Mouse (Mus musculus) heart, embryonic 13.5 days (tissue): Measurements from ENCODE around the gene Fhit. TPM values are rescaled to one million over a fixed set of nuclear protein-coding genes. Genes with fewer than 3 reads are reported as not detected.

Experiments
- ATAC-seq: fragments of 200-750 bp; cut with Nextera tagmentation; 2 replicates; pipeline ENCODE4 v1.8.0; 2017; ENCODE audit warnings: moderate TSS enrichment; ENCODE audit not compliant: insufficient number of reproducible peaks, low FRiP score, low TSS enrichment; ENCODE audit errors: extremely low read depth
- H3K27ac ChIP-seq: fragments of 300-500 bp; sonication (generic); replicated peaks from 2 replicates; pipeline ENCODE4 v1.5.1; 2015; ENCODE audit warnings: moderate library complexity, mild to moderate bottlenecking, inconsistent platforms
- H3K27me3 ChIP-seq: fragments of 300-500 bp; sonication (generic); replicated peaks from 2 replicates; pipeline ENCODE4 v1.6.1; 2015; ENCODE audit warnings: mild to moderate bottlenecking, inconsistent platforms
- H3K36me3 ChIP-seq: fragments of 300-500 bp; sonication (generic); 2 replicates; pipeline ENCODE4 v1.6.1; 2015; ENCODE audit warnings: mild to moderate bottlenecking, inconsistent platforms
- H3K4me1 ChIP-seq: fragments of 300-500 bp; sonication (generic); 2 replicates; pipeline ENCODE4 v1.6.1; 2015; ENCODE audit warnings: inconsistent platforms
- H3K4me2 ChIP-seq: fragments of 300-500 bp; sonication (generic); 2 replicates; pipeline ENCODE4 v1.6.1; 2015; ENCODE audit warnings: inconsistent platforms, mild to moderate bottlenecking, moderate library complexity
- H3K4me3 ChIP-seq: fragments of 300-500 bp; sonication (generic); 2 replicates; pipeline ENCODE4 v1.5.1; 2015; ENCODE audit warnings: moderate library complexity, mild to moderate bottlenecking, inconsistent platforms
- H3K9ac ChIP-seq: fragments of 300-500 bp; sonication (generic); 2 replicates; pipeline ENCODE4 v1.6.1; 2015; ENCODE audit warnings: inconsistent platforms, mild to moderate bottlenecking, moderate library complexity
- H3K9me3 ChIP-seq: fragments of 300-500 bp; sonication (generic); 2 replicates; pipeline ENCODE4 v1.6.1; 2016; ENCODE audit warnings: inconsistent platforms
- WGBS: fragments of 180-500 bp; shearing (Covaris S2); methylation state at CpG from one replicate; pipeline ENCODE4 v1.1.7; 2015; ENCODE audit warnings: mixed read lengths; 5-methylcytosine and 5-hydroxymethylcytosine counted together
- polyA plus RNA-seq: library from polyadenylated mRNA; unstranded; fragments of >200 nt; fragmentation: Nextera tagmentation; extraction: Ambion mirVana; gene quantifications from 2 replicates; pipeline ENCODE4 v1.2.1, GENCODE M21; 2015

The Fhit gene
- polyA plus RNA-seq, 1 experiment from 2014 or later: 4.4 TPM

GRCm38 (mm10) chr14:10423499-10423898 is 738.3 kb downstream of the Fhit start:
- Histone ChIP-seq H3K4me1 (no peaks in the 10 kb centered on the region), H3K9ac (no peak overlapping the region), H3K36me3 (no peaks in the 10 kb centered on the region), H3K27me3 (no peaks in the 10 kb centered on the region), H3K27ac (no peak overlapping the region), H3K4me3 (no peak overlapping the region), H3K4me2 (no peak overlapping the region), H3K9me3 (no peaks in the 10 kb centered on the region)
- ATAC-seq: no peak
- WGBS: 63% methylated on average over 3 of the region's 3 CpGs

GRCm38 (mm10) chr14:10422261-10422660 is 739.6 kb downstream of the Fhit start:
- no peak overlapping the region for H3K9ac ChIP-seq
- no peak overlapping the region for H3K27ac ChIP-seq
- WGBS: 55% methylated on average over 1 of the region's 1 CpGs
- no peaks in the 10 kb centered on the region for H3K27me3 ChIP-seq
- no peak overlapping the region for H3K4me2 ChIP-seq
- H3K9me3 ChIP-seq: no peaks in the 10 kb centered on the region
- no peak for ATAC-seq
- H3K4me1 ChIP-seq: no peaks in the 10 kb centered on the region
- no peaks in the 10 kb centered on the region for H3K36me3 ChIP-seq
- H3K4me3 ChIP-seq: no peak overlapping the region

DNA sequence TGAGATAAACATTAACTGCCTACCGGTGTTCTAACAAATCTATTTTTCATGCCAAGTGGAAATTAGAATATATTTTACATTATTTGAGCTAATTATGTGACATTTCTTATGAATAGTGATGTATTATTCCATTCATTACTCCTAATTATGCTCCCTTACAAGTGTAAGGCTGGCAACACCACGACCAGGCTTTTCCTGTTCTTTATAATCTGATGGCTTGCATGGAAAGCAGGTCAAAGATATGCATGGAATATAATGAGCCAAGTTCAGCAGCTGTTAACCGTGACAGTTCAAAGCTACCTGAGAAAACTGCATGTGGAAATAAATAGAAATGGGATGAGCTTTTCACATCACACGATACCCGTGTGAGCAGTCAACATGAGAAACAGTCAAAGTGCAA is 746.8 kb downstream of the Fhit start:
- Histone ChIP-seq H3K9ac (no peak overlapping the region), H3K36me3 (no peaks in the 10 kb centered on the region), H3K27ac (no peak overlapping the region), H3K4me1 (no peaks in the 10 kb centered on the region), H3K4me2 (no peak overlapping the region), H3K9me3 (no peaks in the 10 kb centered on the region), H3K4me3 (no peak overlapping the region), H3K27me3 (no peaks in the 10 kb centered on the region)
- no peak for ATAC-seq
- WGBS: 67% methylated on average over 5 of the region's 5 CpGs

GRCm38 (mm10) chr14:10409306-10409962 is 752.4 kb downstream of the Fhit start:
- H3K27me3 ChIP-seq: no peaks in the 10 kb centered on the region
- ATAC-seq: no peak
- no peak overlapping the region for H3K9ac ChIP-seq
- H3K4me3 ChIP-seq: no peak overlapping the region
- no peaks in the 10 kb centered on the region for H3K4me1 ChIP-seq
- WGBS: 81% methylated on average over 3 of the region's 3 CpGs
- H3K36me3 ChIP-seq: no peaks in the 10 kb centered on the region
- H3K27ac ChIP-seq: no peak overlapping the region
- H3K9me3 ChIP-seq: no peaks in the 10 kb centered on the region
- H3K4me2 ChIP-seq: no peak overlapping the region

DNA sequence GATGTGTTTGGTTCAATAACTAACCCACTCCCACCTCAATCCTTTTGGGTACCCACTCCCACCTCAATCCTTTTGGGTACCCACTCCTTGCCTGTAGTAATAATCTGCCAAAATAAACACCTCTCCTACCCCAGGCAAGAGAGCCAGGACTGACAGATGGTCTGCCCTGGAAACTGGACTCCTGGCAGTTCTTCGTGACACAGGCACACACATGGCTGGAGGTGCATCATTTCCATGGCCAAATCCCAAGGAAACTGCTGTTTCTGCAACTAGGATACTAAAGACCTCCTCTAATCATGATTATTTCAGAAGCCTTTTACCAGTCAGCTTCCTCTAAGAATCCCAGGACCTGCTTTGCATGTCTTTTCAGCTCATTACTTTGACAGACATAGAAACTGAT is 756.5 kb downstream of the Fhit start:
- H3K9ac ChIP-seq: no peak overlapping the region
- H3K4me2 ChIP-seq: no peak overlapping the region
- H3K36me3 ChIP-seq: no peaks in the 10 kb centered on the region
- no peak for ATAC-seq
- 63% methylated on average over 1 of the region's 1 CpGs for WGBS
- no peaks in the 10 kb centered on the region for H3K9me3 ChIP-seq
- no peak overlapping the region for H3K4me3 ChIP-seq
- H3K27ac ChIP-seq: no peak overlapping the region
- no peaks in the 10 kb centered on the region for H3K4me1 ChIP-seq
- no peaks in the 10 kb centered on the region for H3K27me3 ChIP-seq

- H3K27me3 ChIP-seq: no peaks in the 10 kb centered on the region
- H3K27ac ChIP-seq: no peak overlapping the region
- no peaks in the 10 kb centered on the region for H3K9me3 ChIP-seq
- ATAC-seq: no peak
- no peak overlapping the region for H3K4me2 ChIP-seq
- H3K4me3 ChIP-seq: no peak overlapping the region
- no peaks in the 10 kb centered on the region for H3K4me1 ChIP-seq
- H3K9ac ChIP-seq: no peak overlapping the region
- 71% methylated on average over 5 of the region's 5 CpGs for WGBS
- H3K36me3 ChIP-seq: no peaks in the 10 kb centered on the region
Observed at GRCm38 (mm10) chr14:10367783-10368680, 793.8 kb downstream of the Fhit start.

- no peak overlapping the region for H3K27ac ChIP-seq
- H3K4me3 ChIP-seq: no peak overlapping the region
- H3K36me3 ChIP-seq: no peaks in the 10 kb centered on the region
- no peaks in the 10 kb centered on the region for H3K9me3 ChIP-seq
- no peak overlapping the region for H3K4me2 ChIP-seq
- ATAC-seq: no peak
- no peaks in the 10 kb centered on the region for H3K4me1 ChIP-seq
- H3K9ac ChIP-seq: no peak overlapping the region
- 71% methylated on average over 4 of the region's 4 CpGs for WGBS
- H3K27me3 ChIP-seq: no peaks in the 10 kb centered on the region
Observed at GRCm38 (mm10) chr14:10366808-10367207, 795.0 kb downstream of the Fhit start.

DNA sequence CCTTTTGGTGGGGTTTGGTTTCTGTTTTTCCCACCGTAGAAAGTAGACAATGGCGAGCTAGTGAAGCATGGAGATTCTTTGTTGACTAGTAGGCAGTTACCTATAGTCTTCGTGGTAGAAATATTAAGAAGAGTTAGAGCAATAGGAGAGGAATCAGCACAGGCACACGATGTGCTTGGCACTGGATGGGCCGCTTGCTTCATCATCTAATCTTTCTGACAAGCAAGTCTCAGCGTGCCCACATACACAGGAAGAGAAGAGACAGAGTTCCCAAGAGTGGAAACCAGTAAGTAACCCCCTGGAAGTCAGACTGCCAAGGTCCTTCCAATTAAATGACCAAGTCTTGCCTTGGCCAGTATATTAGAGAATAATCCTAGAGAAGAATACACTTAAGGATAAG is 797.6 kb downstream of the Fhit start:
- H3K4me1 ChIP-seq: no peaks in the 10 kb centered on the region
- no peaks in the 10 kb centered on the region for H3K36me3 ChIP-seq
- no peaks in the 10 kb centered on the region for H3K9me3 ChIP-seq
- no peak overlapping the region for H3K27ac ChIP-seq
- H3K9ac ChIP-seq: no peak overlapping the region
- H3K27me3 ChIP-seq: no peaks in the 10 kb centered on the region
- ATAC-seq: no peak
- no peak overlapping the region for H3K4me2 ChIP-seq
- 71% methylated on average over 6 of the region's 6 CpGs for WGBS
- no peak overlapping the region for H3K4me3 ChIP-seq

DNA sequence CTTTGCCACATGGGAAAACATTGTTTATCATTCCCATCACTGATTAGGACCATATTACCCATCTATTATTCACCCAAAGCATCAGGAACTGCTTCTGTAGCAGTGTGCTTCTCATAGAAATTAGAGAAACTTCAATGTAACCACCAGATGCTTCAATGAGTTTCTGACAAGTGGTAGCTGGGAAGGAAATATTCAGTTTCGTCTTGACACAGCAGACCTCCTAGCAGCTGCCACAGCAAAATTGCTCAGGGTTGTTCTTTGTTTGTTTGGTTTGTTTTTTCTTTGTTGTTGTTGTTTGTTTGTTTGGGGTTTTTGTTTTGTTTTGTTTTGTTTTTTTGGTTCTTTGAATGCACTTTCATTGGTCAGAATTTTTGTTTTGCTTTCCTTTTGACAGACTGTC is 798.5 kb downstream of the Fhit start:
- no peak overlapping the region for H3K9ac ChIP-seq
- no peaks in the 10 kb centered on the region for H3K4me1 ChIP-seq
- H3K27ac ChIP-seq: no peak overlapping the region
- 76% methylated on average over 1 of the region's 1 CpGs for WGBS
- no peaks in the 10 kb centered on the region for H3K27me3 ChIP-seq
- H3K36me3 ChIP-seq: no peaks in the 10 kb centered on the region
- H3K9me3 ChIP-seq: no peaks in the 10 kb centered on the region
- H3K4me2 ChIP-seq: no peak overlapping the region
- ATAC-seq: no peak
- no peak overlapping the region for H3K4me3 ChIP-seq

- no peak overlapping the region for H3K4me3 ChIP-seq
- H3K9me3 ChIP-seq: no peaks in the 10 kb centered on the region
- no peak overlapping the region for H3K27ac ChIP-seq
- H3K4me1 ChIP-seq: no peaks in the 10 kb centered on the region
- H3K4me2 ChIP-seq: no peak overlapping the region
- no peak overlapping the region for H3K9ac ChIP-seq
- H3K27me3 ChIP-seq: no peaks in the 10 kb centered on the region
- no peak for ATAC-seq
- no peaks in the 10 kb centered on the region for H3K36me3 ChIP-seq
Observed at GRCm38 (mm10) chr14:10345905-10346304, 815.9 kb downstream of the Fhit start.

GRCm38 (mm10) chr14:10344064-10344463 is 817.8 kb downstream of the Fhit start:
- Histone ChIP-seq H3K27me3 (no peaks in the 10 kb centered on the region), H3K4me1 (no peaks in the 10 kb centered on the region), H3K4me3 (no peak overlapping the region), H3K9me3 (no peaks in the 10 kb centered on the region), H3K36me3 (no peaks in the 10 kb centered on the region), H3K27ac (no peak overlapping the region), H3K4me2 (no peak overlapping the region), H3K9ac (no peak overlapping the region)
- ATAC-seq: no peak
- WGBS: 62% methylated on average over 1 of the region's 1 CpGs

GRCm38 (mm10) chr14:10316764-10317163 is 845.1 kb downstream of the Fhit start:
- WGBS: 58% methylated on average over 3 of the region's 3 CpGs
- H3K4me2 ChIP-seq: no peak overlapping the region
- no peak for ATAC-seq
- no peak overlapping the region for H3K9ac ChIP-seq
- H3K9me3 ChIP-seq: no peaks in the 10 kb centered on the region
- H3K27ac ChIP-seq: no peak overlapping the region
- H3K27me3 ChIP-seq: no peaks in the 10 kb centered on the region
- 0 out of 2 replicates have a peak, but pooled peaks cover 5% of the 10 kb centered on the region for H3K4me1 ChIP-seq
- H3K4me3 ChIP-seq: no peak overlapping the region
- H3K36me3 ChIP-seq: no peaks in the 10 kb centered on the region
